Mouse (Mus musculus) lung, adult 2 months (tissue): ENCODE data around the gene Nkx6-1. TPM values are rescaled to one million over a fixed set of nuclear protein-coding genes. Genes with fewer than 3 reads are reported as not detected.

ENCODE experiments used
- DNase-seq: peaks from one replicate; pipeline ENCODE4 v3.0.0; 2022
- H3K4me1 ChIP-seq: fragments of 200-500 bp; 2 replicates; pipeline ENCODE4 v1.6.1; 2011; ENCODE audit warnings: low read length; ENCODE audit not compliant: control insufficient read depth, insufficient read depth
- H3K4me3 ChIP-seq: fragments of 200-500 bp; replicated peaks from 2 replicates; pipeline ENCODE3; 2011; ENCODE audit warnings: low read depth, mild to moderate bottlenecking, control low read depth, low read length; ENCODE audit errors: extremely low read depth
- CTCF ChIP-seq: fragments of 200-500 bp; IDR thresholded peaks from 2 replicates; pipeline ENCODE4 v1.5.1; 2011; ENCODE audit warnings: mild to moderate bottlenecking, low read length, control low read depth; ENCODE audit not compliant: insufficient read depth
- POLR2A ChIP-seq: fragments of 200-500 bp; IDR thresholded peaks from 2 replicates; pipeline ENCODE4 v1.6.1; 2011; ENCODE audit warnings: low read depth, mild to moderate bottlenecking, control low read depth, low read length, borderline replicate concordance; ENCODE audit errors: extremely low read depth
- WGBS: fragments of 180-500 bp; shearing (Covaris S2); methylation state at CpG from one replicate; pipeline ENCODE4 v1.1.7; 2018; 5-methylcytosine and 5-hydroxymethylcytosine counted together
- polyA plus RNA-seq: library from polyadenylated mRNA; depleted of rRNA; stranded (reverse); fragments of >200 nt; gene quantifications from 2 replicates; pipeline ENCODE4 v1.2.3, GENCODE M21; 2012; rRNA removed

Nkx6-1 gene
- polyA plus RNA-seq, 1 experiment = 0.77 TPM

- DNase-seq = no peak
- no peaks in the 10 kb centered on the region for H3K4me1 ChIP-seq
- WGBS = 35% methylated on average over 20 of the region's 20 CpGs
- TF ChIP-seq CTCF (no peak), POLR2A (no peak)
- H3K4me3 ChIP-seq = no peak overlapping the region
Measured at GRCm38 (mm10) chr5:101646961-101647575, 17.7 kb downstream of the Nkx6-1 start.

GRCm38 (mm10) chr5:101645071-101645470, 19.7 kb downstream of the Nkx6-1 start:
- TF ChIP-seq CTCF = no peak
- no peak for TF ChIP-seq POLR2A
- Histone ChIP-seq H3K4me3 (no peak overlapping the region), H3K4me1 (no peaks in the 10 kb centered on the region)
- WGBS = 65% methylated on average over 8 of the region's 8 CpGs
- no peak for DNase-seq

- no peak for TF ChIP-seq CTCF
- no peak for TF ChIP-seq POLR2A
- WGBS = 73% methylated on average over 4 of the region's 4 CpGs
- DNase-seq = no peak
- Histone ChIP-seq H3K4me3 (no peak overlapping the region), H3K4me1 (no peaks in the 10 kb centered on the region)
Measured at GRCm38 (mm10) chr5:101638101-101638500, 26.7 kb downstream of the Nkx6-1 start.

Other genes starting within 250 kb of the Nkx6-1 start
- 23.6 TPM in 2 replicates for gene Cds1, start 100.1 kb upstream of the Nkx6-1 start, polyA plus RNA-seq